Mouse (Mus musculus) heart, embryonic 10.5 days (tissue): ENCODE measurements around the gene Olfr920. TPM values are rescaled to one million over a fixed set of nuclear protein-coding genes. Genes with fewer than 3 reads are reported as not detected.

Source experiments
- DNase-seq: peaks from one replicate; pipeline ENCODE4 v3.0.0-alpha.2; 2017; ENCODE audit warnings: low spot score
- H3K27ac ChIP-seq: fragments of 300-500 bp; sonication (generic); 2 replicates; pipeline ENCODE4 v1.5.1; 2016; ENCODE audit warnings: mild to moderate bottlenecking
- H3K27me3 ChIP-seq: fragments of 300-500 bp; sonication (generic); 2 replicates; pipeline ENCODE4 v1.6.1; 2016; ENCODE audit warnings: mild to moderate bottlenecking; ENCODE audit not compliant: poor library complexity, insufficient read depth, severe bottlenecking
- H3K36me3 ChIP-seq: fragments of 300-500 bp; sonication (generic); 2 replicates; pipeline ENCODE4 v1.6.1; 2016; ENCODE audit warnings: mild to moderate bottlenecking, moderate library complexity
- H3K4me1 ChIP-seq: fragments of 300-500 bp; sonication (generic); 2 replicates; pipeline ENCODE4 v1.6.1; 2016; ENCODE audit warnings: mild to moderate bottlenecking
- H3K4me3 ChIP-seq: fragments of 300-500 bp; sonication (generic); 2 replicates; pipeline ENCODE4 v1.5.1; 2016; ENCODE audit warnings: mild to moderate bottlenecking, moderate library complexity
- H3K9me3 ChIP-seq: fragments of 300-500 bp; sonication (generic); 2 replicates; pipeline ENCODE4 v1.6.1; 2016; ENCODE audit warnings: mild to moderate bottlenecking, moderate library complexity
- WGBS: fragments of 180-500 bp; shearing (Covaris S2); methylation state at CpG from one replicate; pipeline ENCODE4 v1.1.7; 2016; 5-methylcytosine and 5-hydroxymethylcytosine counted together
- polyA plus RNA-seq: library from polyadenylated mRNA; unstranded; fragments of >200 nt; fragmentation: Nextera tagmentation; extraction: Ambion mirVana; gene quantifications from 2 replicates; pipeline ENCODE4 v1.2.1, GENCODE M21; 2016

Olfr920 gene
- 0.03 TPM in 1 of 2 replicates, not detected in the other for polyA plus RNA-seq

GRCm38 (mm10) chr9:38751999-38752398 lies at the start of gene Olfr920:
Gene Olfr920 (plus strand): TSS chr9:38752299.
- Histone ChIP-seq H3K27ac (no peak within 1 kb of the TSS), H3K27me3 (no peaks in the 10 kb centered on the region), H3K4me1 (no peaks in the 10 kb centered on the region), H3K4me3 (no peak within 1 kb of the TSS), H3K36me3 (no peaks in the 10 kb centered on the region), H3K9me3 (no peaks in the 10 kb centered on the region)
- 87% methylated on average over 1 of the region's 1 CpGs for WGBS
- no peak for DNase-seq

GRCm38 (mm10) chr9:38718102-38718501 lies 34.0 kb upstream of the Olfr920 start, which contains the start of gene Vwa5a:
Gene Vwa5a (plus strand): TSS chr9:38718268.
- WGBS, result 3% methylated on average over 4 of the region's 4 CpGs
- no peak for DNase-seq
- Histone ChIP-seq H3K9me3 (no peaks in the 10 kb centered on the region), H3K36me3 (no peaks in the 10 kb centered on the region), H3K4me3 (peak within 1 kb of the TSS; percentile 67), H3K27me3 (no peaks in the 10 kb centered on the region), H3K27ac (peak within 1 kb of the TSS; percentile 70), H3K4me1 (0 out of 2 replicates have a peak, but pooled peaks cover 6% of the 10 kb centered on the region)

- DNase-seq, result no peak
- 4% methylated on average over 3 of the region's 3 CpGs for WGBS
- Histone ChIP-seq H3K9me3 (no peaks in the 10 kb centered on the region), H3K27me3 (no peaks in the 10 kb centered on the region), H3K4me3 (peak overlapping the region; percentile 67), H3K27ac (peak overlapping the region; percentile 70; the same call in 1 of the 2 replicates), H3K36me3 (no peaks in the 10 kb centered on the region; the same call in 1 of the 2 replicates), H3K4me1 (0 out of 2 replicates have a peak, but pooled peaks cover 6% of the 10 kb centered on the region)
Measured at GRCm38 (mm10) chr9:38718927-38719441, 33.1 kb upstream of the Olfr920 start.

- 90% methylated on average over 1 of the region's 1 CpGs for WGBS
- Histone ChIP-seq H3K27ac (no peak overlapping the region), H3K27me3 (no peaks in the 10 kb centered on the region), H3K9me3 (no peaks in the 10 kb centered on the region), H3K36me3 (peaks cover 26% of the 10 kb centered on the region), H3K4me3 (no peak overlapping the region), H3K4me1 (0 out of 2 replicates have a peak, but pooled peaks cover 6% of the 10 kb centered on the region)
- DNase-seq, result no peak
Measured at GRCm38 (mm10) chr9:38724044-38724443, 28.1 kb upstream of the Olfr920 start.

GRCm38 (mm10) chr9:38728218-38728617 lies 23.9 kb upstream of the Olfr920 start:
- WGBS, result 72% methylated on average over 3 of the region's 3 CpGs
- no peak overlapping the region for H3K27ac ChIP-seq
- H3K36me3 ChIP-seq, result peaks cover 29% of the 10 kb centered on the region
- no peak overlapping the region for H3K4me3 ChIP-seq
- no peaks in the 10 kb centered on the region for H3K27me3 ChIP-seq
- no peak for DNase-seq
- no peaks in the 10 kb centered on the region for H3K9me3 ChIP-seq
- no peaks in the 10 kb centered on the region for H3K4me1 ChIP-seq

GRCm38 (mm10) chr9:38741408-38741807 lies 10.7 kb upstream of the Olfr920 start:
- Histone ChIP-seq H3K9me3 (no peaks in the 10 kb centered on the region), H3K4me1 (no peaks in the 10 kb centered on the region), H3K27me3 (no peaks in the 10 kb centered on the region), H3K36me3 (0 out of 2 replicates have a peak, but pooled peaks cover 4% of the 10 kb centered on the region), H3K27ac (no peak overlapping the region), H3K4me3 (no peak overlapping the region)
- DNase-seq, result no peak
- 76% methylated on average over 1 of the region's 1 CpGs for WGBS

- no peaks in the 10 kb centered on the region for H3K27me3 ChIP-seq
- 71% methylated on average over 4 of the region's 4 CpGs for WGBS
- H3K27ac ChIP-seq, result no peak overlapping the region
- H3K9me3 ChIP-seq, result no peaks in the 10 kb centered on the region
- 0 out of 2 replicates have a peak, but pooled peaks cover 4% of the 10 kb centered on the region for H3K36me3 ChIP-seq
- H3K4me3 ChIP-seq, result no peak overlapping the region
- H3K4me1 ChIP-seq, result no peaks in the 10 kb centered on the region
- no peak for DNase-seq
Measured at GRCm38 (mm10) chr9:38744619-38745315, 7.3 kb upstream of the Olfr920 start.

- H3K4me1 ChIP-seq, result no peaks in the 10 kb centered on the region
- no peaks in the 10 kb centered on the region for H3K27me3 ChIP-seq
- no peak within 1 kb of the TSS for H3K4me3 ChIP-seq
- no peak within 1 kb of the TSS for H3K27ac ChIP-seq
- no peaks in the 10 kb centered on the region for H3K36me3 ChIP-seq
- no peak for DNase-seq
- H3K9me3 ChIP-seq, result no peaks in the 10 kb centered on the region
Measured at GRCm38 (mm10) chr9:38772768-38773167, 20.7 kb downstream of the Olfr920 start, which contains the start of gene Olfr921. Gene Olfr921 (plus strand): TSS chr9:38773068.

GRCm38 (mm10) chr9:38792689-38793088 lies 40.6 kb downstream of the Olfr920 start:
- Histone ChIP-seq H3K9me3 (no peaks in the 10 kb centered on the region), H3K27me3 (no peaks in the 10 kb centered on the region), H3K4me1 (no peaks in the 10 kb centered on the region), H3K36me3 (no peaks in the 10 kb centered on the region), H3K4me3 (no peak overlapping the region), H3K27ac (no peak overlapping the region)
- no peak for DNase-seq
- WGBS, result 82% methylated on average over 2 of the region's 2 CpGs

- no peak for DNase-seq
- no peaks in the 10 kb centered on the region for H3K27me3 ChIP-seq
Measured at GRCm38 (mm10) chr9:38805696-38806095, 53.6 kb downstream of the Olfr920 start.

More at GRCm38 (mm10) chr9:38805696-38806095, 53.6 kb downstream of the Olfr920 start:
- Histone ChIP-seq H3K36me3 (no peaks in the 10 kb centered on the region), H3K27ac (no peak overlapping the region), H3K4me3 (no peak overlapping the region), H3K4me1 (no peaks in the 10 kb centered on the region), H3K9me3 (no peaks in the 10 kb centered on the region)

Other genes starting within 250 kb of the Olfr920 start
- not detected in 2 replicates for gene Olfr911-ps1, start 230.7 kb upstream of the Olfr920 start, polyA plus RNA-seq
- not detected in 2 replicates for gene Olfr910, start 214.4 kb upstream of the Olfr920 start, polyA plus RNA-seq
- not detected in 2 replicates for gene Olfr912, start 172.1 kb upstream of the Olfr920 start, polyA plus RNA-seq
- gene Olfr913, start 159.5 kb upstream of the Olfr920 start, polyA plus RNA-seq, result not detected in 2 replicates
- gene Olfr914, start 147.2 kb upstream of the Olfr920 start, polyA plus RNA-seq, result not detected in 2 replicates
- not detected in 2 replicates for gene Olfr916, start 92.4 kb upstream of the Olfr920 start, polyA plus RNA-seq
- not detected in 2 replicates for gene Olfr917, start 86.5 kb upstream of the Olfr920 start, polyA plus RNA-seq
- gene Olfr918, start 77.7 kb upstream of the Olfr920 start, polyA plus RNA-seq, result not detected in 2 replicates
- not detected in 2 replicates for gene Olfr919, start 48.6 kb upstream of the Olfr920 start, polyA plus RNA-seq
- 10.2 and 16.5 TPM in 2 replicates for gene Vwa5a, start 34.0 kb upstream of the Olfr920 start, polyA plus RNA-seq
- not detected in 2 replicates for gene Olfr921, start 20.8 kb downstream of the Olfr920 start, polyA plus RNA-seq
- gene Olfr922, start 62.3 kb downstream of the Olfr920 start, polyA plus RNA-seq, result not detected in 2 replicates
- not detected in 2 replicates for gene Olfr923, start 74.2 kb downstream of the Olfr920 start, polyA plus RNA-seq
- not detected in 2 replicates for gene Olfr924, start 92.2 kb downstream of the Olfr920 start, polyA plus RNA-seq
- gene Olfr26, start 102.8 kb downstream of the Olfr920 start, polyA plus RNA-seq, result not detected in 2 replicates
- gene Olfr926, start 124.8 kb downstream of the Olfr920 start, polyA plus RNA-seq, result not detected in 2 replicates
- not detected in 2 replicates for gene Olfr930, start 177.5 kb downstream of the Olfr920 start, polyA plus RNA-seq
- not detected in 2 replicates for gene Olfr933, start 220.0 kb downstream of the Olfr920 start, polyA plus RNA-seq
- not detected in 2 replicates for gene Olfr934, start 236.0 kb downstream of the Olfr920 start, polyA plus RNA-seq
- gene Olfr935, start 247.4 kb downstream of the Olfr920 start, polyA plus RNA-seq, result not detected in 2 replicates